11 mouse cellular contexts compared by ENCODE assay signal in the genomic region with DNA sequence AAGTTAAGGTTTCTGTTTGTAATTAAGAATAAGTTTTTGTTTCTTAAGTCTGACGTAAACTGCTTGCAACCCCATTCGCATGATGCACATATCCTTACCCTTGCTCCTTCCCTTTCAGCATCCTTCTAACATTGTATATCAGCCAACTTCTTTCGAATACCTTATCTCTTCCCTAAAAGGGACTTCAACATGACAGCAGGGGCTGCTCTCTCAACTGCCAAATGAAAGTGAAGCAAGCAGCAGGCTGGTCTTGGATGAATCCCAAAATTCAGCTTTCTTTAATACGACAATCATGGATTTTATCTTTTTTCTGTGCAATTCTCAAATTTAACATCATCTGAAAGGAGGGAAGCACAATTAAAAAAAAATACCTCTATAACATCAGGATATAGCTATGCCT.
"Had no signal": no experiment of that assay in that cellular context is flagged by ENCODE, and none has a peak within 500 bp of the region (broad histone marks: within the 10 kb centered on the region; RNA-seq: fewer than 3 reads in every experiment).

No protein-coding gene starts in this region.

- H3K36me3 ChIP-seq: kidney, embryonic 15.5 days; limb, embryonic 15.5 days; liver, embryonic 12.5 days; midbrain, embryonic 12.5 days; neural tube, embryonic 15.5 days had no signal

- H3K27me3 ChIP-seq: kidney, embryonic 15.5 days; limb, embryonic 15.5 days; liver, embryonic 12.5 days; midbrain, embryonic 12.5 days; neural tube, embryonic 15.5 days had no signal

- H3K4me2 ChIP-seq: kidney, embryonic 15.5 days; limb, embryonic 15.5 days; liver, embryonic 12.5 days; midbrain, embryonic 12.5 days; neural tube, embryonic 15.5 days had no signal

- H3K9ac ChIP-seq: kidney, embryonic 15.5 days; limb, embryonic 15.5 days; liver, embryonic 12.5 days; midbrain, embryonic 12.5 days; neural tube, embryonic 15.5 days had no signal

- H3K4me3 ChIP-seq: kidney, embryonic 15.5 days; limb, embryonic 15.5 days; liver, embryonic 12.5 days; midbrain, embryonic 12.5 days; myocyte; neural tube, embryonic 15.5 days had no signal

- H3K9me3 ChIP-seq: kidney, embryonic 15.5 days; limb, embryonic 15.5 days; liver, embryonic 12.5 days; midbrain, embryonic 12.5 days; neural tube, embryonic 15.5 days had no signal

- DNase-seq: kidney, adult 18-20 months; kidney, postnatal 14 days; right cerebral cortex, adult 18-20 months; right cerebral cortex, postnatal 25 days; thymus, postnatal 36 days had no signal

- H3K27ac ChIP-seq: kidney, embryonic 15.5 days; limb, embryonic 15.5 days; liver, embryonic 12.5 days; midbrain, embryonic 12.5 days; neural tube, embryonic 15.5 days had no signal

- ATAC-seq: liver, embryonic 12.5 days had no signal

- H3K4me1 ChIP-seq: kidney, embryonic 15.5 days; limb, embryonic 15.5 days; liver, embryonic 12.5 days; midbrain, embryonic 12.5 days; neural tube, embryonic 15.5 days had no signal
